Mouse (Mus musculus) left cerebral cortex, postnatal 4 days (tissue): Measurements from ENCODE around the gene Specc1l. TPM values are rescaled to one million over a fixed set of nuclear protein-coding genes. Genes with fewer than 3 reads are reported as not detected.
A peak's percentile ranks its signal among the peaks of the same experiment; 100 is the strongest.

Experiments used
- DNase-seq: peaks from one replicate; pipeline ENCODE4 v3.0.0-alpha.2; 2022
- intact Hi-C: fragments of 180-260 bp; cut with DNase I; formaldehyde crosslinking; loops from one replicate; pipeline ENCODE4 v1.15.1; 2025
- total RNA-seq, 2 experiments: library from RNA; stranded (reverse); gene quantifications; 2 replicates each; pipeline ENCODE4 v1.2.3; 2021

Gene Specc1l
- total RNA-seq, 2 experiments from 2014 or later = 53.3 to 58.4 TPM

- intact Hi-C loops = no loop called here
- no peak for DNase-seq
Measured at GRCm38 (mm10) chr10:75312361-75312760, 100.5 kb downstream of the Specc1l start.

GRCm38 (mm10) chr10:75314190-75314980 lies 102.5 kb downstream of the Specc1l start:
- intact Hi-C loops = no loop called here
- no peak for DNase-seq

GRCm38 (mm10) chr10:75315756-75316155 lies 103.9 kb downstream of the Specc1l start:
- peak; percentile 67 for DNase-seq
- intact Hi-C loops = loop anchor here (2.0 kb wide), 1 partner anchor 123 kb away; no protein-coding TSS in a partner anchor

GRCm38 (mm10) chr10:75316472-75316871 lies 104.6 kb downstream of the Specc1l start:
- intact Hi-C loops = loop anchor here (2.0 kb wide), 1 partner anchor 122 kb away; no protein-coding TSS in a partner anchor
- no peak for DNase-seq

- intact Hi-C loops = loop anchor here (2.0 kb wide), 1 partner anchor 122 kb away; no protein-coding TSS in a partner anchor
- no peak for DNase-seq
Measured at GRCm38 (mm10) chr10:75316872-75316907, 104.8 kb downstream of the Specc1l start, which contains the start of gene Adora2a. Gene Adora2a, plus strand, starts transcription at chr10:75316877.

- DNase-seq = peak; percentile 69
- intact Hi-C loops = loop anchor here (2.0 kb wide), 1 partner anchor 122 kb away; no protein-coding TSS in a partner anchor
Measured at GRCm38 (mm10) chr10:75316908-75317761, 105.3 kb downstream of the Specc1l start.

GRCm38 (mm10) chr10:75318206-75318605 lies 106.3 kb downstream of the Specc1l start:
- intact Hi-C loops = no loop called here
- no peak for DNase-seq

- intact Hi-C loops = no loop called here
- DNase-seq = no peak
Measured at GRCm38 (mm10) chr10:75320321-75320720, 108.4 kb downstream of the Specc1l start.

GRCm38 (mm10) chr10:75322966-75323365 lies 111.1 kb downstream of the Specc1l start:
- DNase-seq = no peak
- intact Hi-C loops = no loop called here

- no peak for DNase-seq
- intact Hi-C loops = no loop called here
Measured at GRCm38 (mm10) chr10:75323986-75324385, 112.1 kb downstream of the Specc1l start.

- intact Hi-C loops = no loop called here
- no peak for DNase-seq
Measured at GRCm38 (mm10) chr10:75324391-75324790, 112.5 kb downstream of the Specc1l start.

GRCm38 (mm10) chr10:75325821-75326220 lies 113.9 kb downstream of the Specc1l start:
- DNase-seq = no peak
- intact Hi-C loops = no loop called here

GRCm38 (mm10) chr10:75326553-75326952 lies 114.7 kb downstream of the Specc1l start:
- DNase-seq = no peak
- intact Hi-C loops = no loop called here

- DNase-seq = no peak
- intact Hi-C loops = no loop called here
Measured at GRCm38 (mm10) chr10:75327081-75327480, 115.2 kb downstream of the Specc1l start.

- no peak for DNase-seq
- intact Hi-C loops = no loop called here
Measured at GRCm38 (mm10) chr10:75328201-75328704, 116.4 kb downstream of the Specc1l start.

GRCm38 (mm10) chr10:75332268-75332667 lies 120.4 kb downstream of the Specc1l start:
- DNase-seq = no peak
- intact Hi-C loops = no loop called here

- intact Hi-C loops = no loop called here
Measured at GRCm38 (mm10) chr10:75333176-75333776, 121.4 kb downstream of the Specc1l start.

GRCm38 (mm10) chr10:75334175-75334574 lies 122.3 kb downstream of the Specc1l start:
- no peak for DNase-seq
- intact Hi-C loops = no loop called here

More at GRCm38 (mm10) chr10:75333176-75333776, 121.4 kb downstream of the Specc1l start:
- no peak for DNase-seq

- intact Hi-C loops = no loop called here
- no peak for DNase-seq
Measured at GRCm38 (mm10) chr10:75335075-75335474, 123.2 kb downstream of the Specc1l start.

GRCm38 (mm10) chr10:75337231-75337630 lies 125.4 kb downstream of the Specc1l start:
- no peak for DNase-seq
- intact Hi-C loops = no loop called here

- DNase-seq = no peak
Measured at GRCm38 (mm10) chr10:75338852-75339251, 127.0 kb downstream of the Specc1l start.

More at GRCm38 (mm10) chr10:75338852-75339251, 127.0 kb downstream of the Specc1l start:
- intact Hi-C loops = no loop called here
